Mouse (Mus musculus) CD4-positive, CD25-positive, alpha-beta regulatory T cell, adult 2 months (primary cell): Measurements from ENCODE around the gene Susd2.
A peak's percentile ranks its signal among the peaks of the same experiment; 100 is the strongest.

Experiments used
- DNase-seq: peaks from one replicate; pipeline ENCODE4 v3.0.0-alpha.2; 2012; ENCODE audit warnings: low read depth, low spot score

The Susd2 gene

DNA sequence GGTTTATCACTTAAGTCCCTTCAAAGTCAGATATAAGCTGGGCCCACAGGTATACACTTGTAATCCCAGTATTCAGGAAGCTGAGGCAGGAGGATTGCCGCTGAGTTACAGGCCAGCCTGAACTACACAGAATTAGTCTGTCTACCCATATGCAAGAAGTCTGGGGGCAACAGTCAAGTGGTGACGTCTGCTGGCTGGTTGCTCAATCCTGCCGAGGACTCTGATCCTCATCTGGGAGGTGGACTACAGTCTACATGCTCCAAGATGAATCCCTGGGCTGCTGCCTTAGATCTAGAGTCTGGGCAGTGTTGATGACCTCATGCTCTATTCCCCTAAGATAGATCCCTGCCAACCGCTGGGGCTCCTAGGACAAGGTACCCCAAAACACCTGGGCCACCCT is 10.2 kb upstream of the Susd2 start:
- DNase-seq, result no peak

DNA sequence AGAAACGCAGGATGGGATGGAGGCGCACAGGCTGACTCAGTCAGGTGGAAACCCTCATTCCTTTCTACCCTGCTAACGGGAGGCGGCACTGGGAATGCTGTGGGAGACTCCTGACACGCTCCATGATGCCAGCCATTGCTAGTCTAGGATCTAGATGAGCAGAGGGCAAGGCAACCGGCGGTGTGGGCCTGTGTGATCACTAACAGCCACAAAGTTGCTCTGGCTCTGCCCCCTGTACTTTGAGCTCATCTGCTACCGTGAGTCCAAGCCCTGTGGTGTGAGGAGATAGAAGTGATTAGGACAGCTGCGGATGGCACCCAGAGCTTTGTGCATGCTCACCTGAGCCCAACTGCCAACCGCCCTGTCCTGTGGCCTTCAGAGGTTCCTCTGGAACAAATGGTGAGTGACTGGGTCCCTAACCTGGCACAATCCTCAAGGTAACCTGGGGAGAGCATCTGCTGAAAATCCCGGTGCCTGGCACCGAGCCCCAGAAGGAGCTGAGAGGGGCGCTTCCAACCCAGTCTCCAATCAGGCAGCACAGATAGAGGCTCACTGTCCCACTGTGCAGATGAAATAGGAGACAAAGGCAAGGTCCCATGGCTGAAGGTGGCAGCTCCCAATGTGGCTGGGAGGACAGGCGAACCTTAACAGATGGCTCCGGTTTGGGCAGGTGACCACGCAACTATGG is 7.7 kb upstream of the Susd2 start:
- DNase-seq, result no peak

DNA sequence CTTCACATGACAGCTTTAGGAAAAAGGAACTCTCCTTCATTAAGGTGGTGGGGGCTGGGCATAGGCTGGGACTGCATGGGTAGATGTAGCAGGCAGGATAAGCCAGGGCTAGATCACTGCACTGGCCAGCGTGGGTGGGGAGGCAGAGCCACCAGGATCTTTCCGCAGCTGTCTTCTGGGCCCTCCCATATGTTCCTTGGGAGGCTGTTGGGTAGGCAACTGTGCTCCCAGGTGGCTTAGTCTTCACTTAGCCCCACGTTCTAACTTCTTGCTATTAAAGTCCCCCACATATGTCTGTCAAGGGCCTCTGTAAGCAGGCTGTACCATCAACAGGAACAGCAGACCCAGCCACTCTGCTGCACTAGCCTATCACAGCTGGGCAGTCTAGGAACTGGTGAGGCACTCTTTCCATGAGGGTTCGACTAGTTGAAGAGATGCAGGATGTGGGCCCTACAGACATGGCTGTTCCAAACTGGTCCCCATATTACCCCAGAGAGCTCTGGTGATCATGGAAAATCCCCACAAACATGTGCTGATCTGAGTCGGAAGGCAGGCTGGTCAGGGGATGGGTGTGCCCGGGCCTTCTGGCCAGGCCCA is 6.6 kb upstream of the Susd2 start:
- no peak for DNase-seq

DNA sequence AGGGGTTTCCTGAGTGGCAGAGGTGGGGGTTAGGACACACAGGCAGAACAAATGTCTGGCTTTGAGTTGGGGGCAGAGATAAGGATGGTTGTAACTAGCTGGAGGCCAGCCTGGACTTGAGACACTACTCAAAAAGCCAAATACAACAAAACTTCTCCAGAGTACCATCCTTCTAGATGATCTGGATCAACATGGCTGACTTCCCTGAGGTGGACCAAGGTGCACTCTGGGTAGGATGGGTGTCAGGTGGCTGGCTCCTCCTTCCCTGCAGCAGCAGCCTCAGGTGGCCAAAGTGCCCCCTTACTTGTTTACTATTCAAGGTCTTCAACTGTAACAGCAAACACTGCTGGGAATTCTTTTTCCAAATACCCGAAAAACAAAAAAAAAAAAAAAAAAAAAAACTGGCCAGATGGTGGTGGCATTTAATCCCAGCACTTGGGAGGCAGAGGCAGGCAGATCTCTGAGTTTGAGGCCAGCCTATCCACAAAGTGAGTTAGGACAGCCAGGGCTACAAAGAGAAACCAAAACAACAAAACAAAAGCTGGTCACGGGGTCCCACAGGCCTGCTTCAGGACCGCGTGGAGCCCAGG is 5.7 kb upstream of the Susd2 start:
- DNase-seq, result no peak

DNA sequence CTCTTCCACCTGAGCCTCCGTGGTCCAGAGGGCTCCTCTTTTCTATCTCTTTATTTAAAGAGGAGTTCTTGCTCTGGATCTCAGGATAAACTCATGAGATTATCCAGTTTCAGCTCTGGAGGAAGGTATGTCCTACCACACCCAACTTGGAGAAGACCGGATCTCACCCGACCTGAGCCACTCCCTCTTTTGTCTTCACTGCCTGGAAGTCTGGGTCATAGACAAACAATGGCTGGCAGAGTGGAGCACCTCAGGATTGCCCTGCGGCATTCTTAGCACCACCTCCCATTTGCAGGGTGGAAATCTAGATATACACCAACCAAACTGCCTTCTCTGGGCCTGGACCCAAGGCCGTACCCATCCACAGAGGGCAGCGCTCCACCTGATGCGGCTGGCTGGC is 5.2 kb upstream of the Susd2 start:
- no peak for DNase-seq

DNA sequence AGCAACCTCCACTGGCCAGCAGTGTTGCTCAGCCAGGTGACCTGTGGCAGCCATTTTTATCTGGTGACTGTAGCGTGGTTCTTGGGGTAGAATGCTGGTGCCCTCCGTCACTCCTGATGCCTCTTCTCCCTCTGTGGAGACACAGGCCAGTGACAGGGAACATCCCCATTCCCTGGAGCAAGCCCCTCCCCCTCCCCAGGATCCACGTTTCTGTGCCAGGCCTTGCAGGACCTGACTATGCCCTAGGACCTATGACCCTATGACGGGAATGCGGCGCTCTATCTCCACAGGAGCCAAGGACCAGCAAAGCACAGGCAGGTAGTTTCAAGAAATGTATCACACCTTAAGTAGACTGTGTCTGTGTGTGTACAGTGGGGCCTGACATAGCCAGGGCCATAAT is 4.3 kb upstream of the Susd2 start:
- no peak for DNase-seq

DNA sequence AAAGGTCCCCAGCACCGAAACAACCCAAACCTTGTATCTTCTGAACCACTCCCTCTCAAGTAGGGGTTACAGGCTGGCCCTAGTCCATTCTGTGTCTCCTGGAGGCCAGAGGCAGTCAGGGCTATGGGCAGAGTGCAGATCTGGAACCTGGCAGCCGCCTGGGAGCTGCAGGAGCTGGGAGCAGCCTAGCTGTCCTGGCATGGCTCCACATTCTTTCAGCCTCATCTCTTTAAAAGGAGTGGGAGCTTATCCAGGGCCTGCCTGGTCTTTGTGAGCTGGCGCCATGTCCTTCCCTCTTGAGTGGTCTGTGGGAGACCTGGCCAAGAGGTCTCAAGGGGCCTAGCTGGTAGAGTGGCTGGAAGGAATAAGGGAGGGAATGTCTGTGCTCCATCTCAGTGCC is 3.6 kb upstream of the Susd2 start:
- no peak for DNase-seq

DNA sequence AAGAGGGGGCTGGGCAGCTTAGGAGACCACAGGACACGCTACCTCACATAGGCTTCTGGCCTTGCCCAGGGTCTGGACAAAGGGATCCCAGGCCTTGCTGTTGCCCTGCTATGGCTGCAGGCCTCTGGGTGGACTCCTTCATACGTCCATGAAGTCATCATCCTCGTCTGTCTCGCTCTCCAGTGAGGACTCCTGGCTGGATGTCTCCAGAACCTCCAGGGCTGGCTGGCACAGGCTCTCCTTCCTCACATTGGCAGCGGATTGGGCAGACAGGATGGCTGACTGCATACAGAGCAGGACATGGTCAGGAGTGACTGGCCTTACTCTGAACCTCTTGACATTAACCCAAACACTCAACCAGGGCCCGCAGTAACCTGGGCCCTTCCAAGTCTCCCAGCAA is 2.6 kb upstream of the Susd2 start:
- no peak for DNase-seq

DNA sequence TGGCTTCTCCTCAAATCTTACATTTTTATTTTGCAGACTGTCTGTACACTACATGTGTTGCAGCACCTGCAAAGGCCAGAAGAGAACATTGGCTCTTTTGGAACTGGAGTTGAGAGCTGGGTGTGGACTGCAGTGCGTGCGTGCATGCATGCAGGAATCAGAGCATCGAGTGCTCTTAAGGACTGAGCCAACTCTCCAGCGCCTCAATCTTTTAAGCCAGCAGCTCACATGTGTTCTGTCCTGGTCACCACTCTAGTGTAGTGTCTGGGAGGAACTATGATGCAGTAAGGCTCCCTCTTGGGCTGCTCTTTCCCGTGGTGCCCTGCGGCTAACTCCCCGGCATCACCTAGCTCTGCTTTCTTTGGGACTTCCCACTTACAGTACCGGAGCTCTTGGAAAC is 1.8 kb upstream of the Susd2 start:
- no peak for DNase-seq

DNA sequence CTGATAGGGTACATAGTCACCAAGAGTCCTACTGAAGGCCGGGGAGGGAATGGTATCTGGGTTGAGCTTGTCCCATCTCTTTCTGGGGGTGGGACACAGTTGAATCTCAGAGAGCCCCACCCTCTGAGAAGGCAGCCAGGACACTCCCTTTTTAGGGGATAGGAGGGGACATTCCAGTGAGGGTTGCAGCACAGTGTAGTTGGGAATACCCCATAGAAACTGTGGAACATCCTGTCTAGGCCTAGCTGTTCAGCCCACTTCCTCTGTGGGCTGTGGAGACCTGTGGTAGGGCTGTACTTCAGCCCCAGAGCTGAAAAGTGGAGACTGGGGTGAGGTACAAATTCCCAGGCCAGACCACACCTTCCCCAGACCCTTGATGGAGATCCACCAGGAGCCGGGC is 917 bp downstream of the Susd2 start:
- DNase-seq, result peak; percentile 34

DNA sequence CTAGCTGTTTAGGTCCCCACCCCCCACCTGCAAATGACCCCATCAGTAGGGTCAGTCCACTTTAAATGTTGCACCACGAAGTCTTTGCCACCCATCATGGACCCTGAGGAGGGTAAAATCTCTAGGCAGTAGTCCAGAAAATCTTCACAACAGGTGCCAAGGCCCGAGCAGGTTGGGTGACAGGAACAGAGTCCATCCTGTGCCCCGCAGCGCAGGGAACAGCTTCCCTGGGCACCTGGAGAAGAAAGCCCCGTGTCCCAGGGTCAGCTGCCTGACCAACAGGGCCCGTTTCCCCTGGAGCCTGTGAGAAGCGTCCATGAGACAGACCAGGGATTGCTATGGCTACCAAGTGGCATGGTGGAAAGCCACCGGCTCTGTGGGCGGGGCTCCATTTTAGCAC is 1.4 kb downstream of the Susd2 start:
- no peak for DNase-seq

DNA sequence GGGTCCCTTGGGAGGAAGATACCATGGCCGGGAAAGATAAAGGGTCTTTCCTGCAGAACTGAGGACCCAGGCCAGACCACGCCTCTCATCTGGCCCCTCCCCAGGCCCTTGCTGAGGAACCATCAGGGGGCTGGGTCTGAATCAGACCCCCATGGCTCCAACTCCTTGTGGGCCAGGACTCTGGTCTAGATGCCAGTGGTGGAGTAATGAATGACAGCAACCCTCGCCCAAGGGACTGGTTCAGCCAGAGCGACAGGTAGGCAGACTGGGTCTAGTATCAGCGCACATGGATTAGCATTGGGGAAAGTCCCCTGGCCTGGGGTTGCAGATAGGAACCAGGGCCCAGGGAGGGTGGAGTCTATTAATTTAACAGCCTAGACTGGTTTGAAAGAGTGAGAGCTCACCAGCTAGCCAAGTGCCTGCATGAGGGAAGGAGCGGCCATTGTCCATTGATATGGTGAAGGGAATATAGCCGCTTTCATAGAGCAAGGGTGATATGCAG is 2.0 kb downstream of the Susd2 start:
- peak; percentile 49 for DNase-seq

DNA sequence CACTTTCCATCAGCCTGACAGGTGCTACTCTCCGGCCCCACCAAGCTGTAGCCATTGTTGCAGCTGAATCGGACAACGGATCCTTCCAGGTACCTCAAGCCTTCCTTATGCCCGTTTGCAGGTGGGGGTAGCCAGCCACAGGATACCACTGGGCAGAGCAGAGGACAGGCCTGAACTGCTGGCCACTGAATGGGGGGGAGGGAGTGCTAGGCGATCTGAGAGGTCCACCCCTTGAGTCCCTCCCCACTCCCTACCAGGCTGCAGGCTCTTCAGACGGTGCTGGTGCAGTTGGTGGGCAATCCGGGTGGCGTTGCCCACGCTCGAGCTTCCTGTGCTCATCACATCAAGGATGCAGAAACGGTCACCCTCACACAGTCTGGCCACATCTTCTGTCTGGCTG is 6.1 kb downstream of the Susd2 start:
- DNase-seq, result no peak

DNA sequence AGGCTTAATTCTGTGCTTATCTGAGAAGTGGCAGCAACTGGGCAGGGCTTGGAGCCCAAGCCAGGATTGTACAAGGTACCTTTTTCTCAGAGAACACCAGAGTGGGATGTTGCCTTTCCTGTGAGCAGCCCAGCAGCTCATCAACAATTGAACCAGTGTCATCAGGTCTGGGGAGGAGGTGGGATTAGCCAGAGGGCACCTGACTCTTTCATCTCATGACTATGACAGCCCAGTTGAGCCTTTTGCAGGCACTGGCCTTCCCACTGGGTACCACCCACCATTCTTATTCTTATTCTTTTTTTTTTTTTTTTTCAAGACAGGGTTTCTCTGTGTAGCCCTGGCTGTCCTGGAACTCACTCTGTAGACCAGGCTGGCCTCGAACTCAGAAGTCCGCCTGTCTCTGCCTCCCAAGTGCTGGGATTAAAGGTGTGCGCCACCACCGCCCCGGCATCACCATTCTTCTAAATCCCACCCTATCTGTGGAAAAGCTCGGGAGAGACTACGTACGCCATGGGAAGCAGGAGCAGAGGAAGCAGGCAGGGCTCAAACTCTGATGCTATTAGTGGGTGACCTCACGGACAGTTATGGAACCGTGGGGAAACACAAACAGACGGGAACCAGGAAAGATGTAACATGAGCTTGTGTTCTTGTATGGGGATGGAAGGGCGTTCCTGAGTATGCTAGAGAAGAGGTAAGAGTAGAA is 7.6 kb downstream of the Susd2 start:
- DNase-seq, result no peak

DNA sequence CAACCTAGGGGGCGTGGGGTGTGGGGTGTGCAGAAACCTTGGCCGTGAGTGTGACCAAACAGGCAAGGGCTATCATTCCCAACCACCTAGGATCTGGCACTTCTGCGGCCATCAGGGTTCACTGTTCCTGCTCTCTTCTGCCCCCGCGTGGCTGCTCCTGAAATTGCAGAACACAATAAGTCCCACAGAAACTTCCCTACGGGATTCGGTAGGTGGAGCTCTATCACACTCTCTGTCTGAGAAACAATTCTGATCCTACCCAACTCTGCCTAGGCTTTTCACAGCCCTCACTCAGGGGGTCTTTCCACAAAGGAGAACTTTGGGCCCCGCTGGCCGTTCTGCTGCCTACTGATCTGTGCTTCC is 8.1 kb downstream of the Susd2 start:
- DNase-seq, result peak; percentile 86

DNA sequence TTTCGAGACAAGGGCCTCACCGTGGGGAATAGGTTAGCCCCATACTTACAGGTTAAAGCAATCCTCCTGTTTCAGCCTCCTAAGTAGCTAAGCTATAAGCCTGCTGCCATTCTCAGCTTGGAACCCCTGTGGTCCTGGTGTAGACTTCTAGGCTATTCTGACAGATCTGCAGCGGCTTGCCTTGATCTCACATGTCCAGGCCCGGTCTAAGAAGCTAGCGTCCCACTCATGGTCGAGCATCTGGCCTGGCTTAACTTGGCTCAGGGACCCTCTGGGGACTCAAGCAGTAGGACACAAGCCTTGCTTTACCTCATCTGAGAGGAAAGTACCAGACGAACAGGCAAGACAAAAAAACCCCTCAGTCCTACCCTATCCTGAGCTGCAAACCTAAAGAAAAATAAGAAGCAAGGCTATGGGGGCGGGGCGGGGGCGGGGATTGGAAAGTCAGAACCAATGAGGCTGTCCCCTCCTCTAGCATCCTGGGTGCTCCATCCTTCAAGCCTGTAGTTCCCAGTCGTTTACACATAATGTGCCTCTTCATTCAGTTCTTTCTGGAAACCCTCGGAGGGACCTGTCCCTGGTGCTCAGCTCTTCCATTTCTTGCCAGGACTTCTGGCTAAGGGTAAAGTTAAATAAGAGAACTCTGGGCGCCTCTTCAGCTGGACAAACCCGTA is 8.7 kb downstream of the Susd2 start:
- DNase-seq, result no peak

DNA sequence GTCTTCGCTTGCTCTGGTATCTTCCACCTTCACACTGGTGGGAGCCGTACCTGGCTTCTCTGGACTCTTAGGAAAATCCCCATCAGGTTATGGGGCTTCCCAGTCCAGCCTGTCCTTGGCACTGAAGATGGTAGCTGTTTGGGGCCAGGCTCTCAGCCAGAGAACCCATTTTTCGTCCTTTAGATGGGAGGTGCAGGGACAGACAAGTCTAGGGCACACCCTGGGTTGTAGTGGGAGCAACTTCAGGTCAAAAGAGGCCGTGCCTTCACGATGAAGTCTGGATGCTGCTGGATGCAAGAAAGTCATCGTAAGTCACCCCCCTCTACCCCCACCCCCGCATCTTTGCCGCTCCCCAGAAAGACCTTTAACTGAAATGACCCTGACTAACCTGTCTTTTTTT is 9.2 kb downstream of the Susd2 start:
- DNase-seq, result no peak

DNA sequence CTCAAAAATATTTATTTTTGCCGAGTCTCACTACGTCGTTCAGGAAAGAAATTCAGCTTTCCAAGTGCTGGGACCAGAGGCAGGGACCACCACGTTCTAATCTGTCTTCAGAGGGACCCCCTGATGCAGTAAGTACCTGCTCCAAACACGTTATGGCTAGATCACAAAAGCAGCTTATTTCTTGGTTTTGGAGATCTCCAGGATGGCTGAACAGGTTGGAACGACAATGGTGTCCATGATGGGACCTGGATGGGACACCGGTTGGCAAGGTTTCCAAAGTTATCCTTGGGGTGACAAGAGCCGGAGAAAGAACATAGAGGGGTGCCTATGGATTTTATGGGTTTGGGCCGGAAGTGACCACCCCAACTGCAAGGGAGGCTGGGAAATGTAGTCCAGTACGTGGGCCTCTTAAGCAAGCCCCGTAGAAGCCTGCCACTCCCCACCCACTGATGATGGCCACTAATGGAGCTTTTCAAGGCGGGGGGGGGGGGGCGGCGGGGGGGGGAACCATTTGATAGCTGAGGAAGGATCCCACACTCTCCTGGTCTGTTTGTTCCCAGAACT is 10.2 kb downstream of the Susd2 start:
- DNase-seq, result no peak

DNA sequence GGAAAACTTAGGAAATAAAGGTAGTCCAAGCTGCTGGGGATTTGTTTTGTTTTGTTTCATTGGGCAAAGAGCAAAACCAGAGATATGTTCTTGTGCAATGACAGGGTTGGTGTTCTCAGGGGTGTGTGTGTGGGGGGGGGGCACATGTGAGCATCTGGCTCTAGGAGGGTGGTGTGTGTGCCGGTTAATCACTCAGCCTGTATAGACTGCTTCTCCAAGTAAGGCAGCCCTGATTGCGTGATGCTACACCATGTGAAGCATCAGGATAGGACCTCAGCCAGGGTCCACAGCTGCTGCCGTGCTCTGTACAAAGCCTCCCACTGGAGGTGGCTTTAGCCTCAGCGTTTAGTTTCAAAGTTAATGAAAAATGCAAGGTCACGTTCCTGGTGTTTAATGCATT is 10.8 kb downstream of the Susd2 start:
- no peak for DNase-seq

DNA sequence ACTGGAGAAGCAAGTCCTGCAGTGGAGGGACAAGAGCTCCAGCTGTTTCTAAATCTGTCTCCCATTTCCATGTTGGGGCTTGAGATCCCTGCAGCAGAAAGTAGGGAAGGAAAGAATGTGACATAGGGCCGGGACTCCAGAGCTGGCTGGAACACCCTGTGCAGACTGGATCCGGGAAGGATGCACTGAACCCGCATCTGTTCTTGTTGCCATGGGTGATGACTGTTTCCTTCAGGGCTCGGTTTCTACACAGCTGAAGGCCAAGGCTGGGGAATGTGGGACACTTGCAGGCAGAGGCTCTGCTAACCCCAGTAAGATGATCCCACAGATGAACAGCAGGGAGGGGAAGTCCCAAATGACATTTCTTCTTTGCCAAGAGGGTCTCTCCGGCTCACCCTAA is 11.2 kb downstream of the Susd2 start:
- DNase-seq, result no peak

DNA sequence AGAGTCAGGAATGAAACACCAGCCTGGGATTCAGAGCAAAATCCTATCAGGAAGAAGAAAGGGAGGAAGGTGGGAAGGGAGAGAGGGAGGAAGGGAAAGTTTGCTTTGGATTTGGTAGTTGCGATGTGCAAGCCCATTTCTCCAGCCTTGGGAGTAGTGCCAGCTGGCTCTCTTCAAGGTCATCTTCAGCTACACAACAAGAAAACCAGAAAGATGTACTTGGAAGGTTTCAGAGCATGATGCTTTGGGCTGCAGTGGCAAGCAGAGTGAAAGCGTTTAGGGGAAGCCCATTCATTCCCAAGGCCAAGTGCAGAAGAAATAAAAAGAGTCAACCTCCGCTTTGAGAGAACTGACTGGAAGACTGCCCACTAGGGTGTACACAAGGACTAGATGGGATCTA is 16.3 kb downstream of the Susd2 start:
- DNase-seq, result no peak

DNA sequence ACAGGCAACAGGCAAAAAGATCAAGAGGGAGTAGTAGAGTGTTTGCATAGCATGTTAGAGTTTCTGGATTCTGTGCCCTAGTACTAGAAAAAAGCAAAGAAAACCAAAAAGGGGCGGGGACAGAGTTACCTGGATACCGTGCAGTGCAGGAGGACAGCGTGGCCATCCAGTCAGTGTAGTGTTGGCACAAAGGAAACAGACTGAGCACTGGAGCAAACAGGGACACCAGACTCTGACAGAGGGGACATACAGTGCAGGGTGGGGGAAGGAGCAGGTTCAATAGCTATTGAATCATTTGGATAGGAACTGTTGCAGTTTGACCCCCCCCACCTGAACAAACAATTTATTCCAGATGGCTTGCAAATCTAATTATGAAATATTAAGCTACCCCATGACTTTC is 16.8 kb downstream of the Susd2 start:
- DNase-seq, result no peak
